Mouse (Mus musculus) cerebellum, adult 9-10 months (tissue): ENCODE measurements at regions not wholly inside any gene's neighbourhood (a gene's known extent, or its start where the extent isn't known, plus 50 kb on each side); places are given as distances from the start of the nearest gene placed in this dataset.

Source experiments
- DNase-seq: peaks from one replicate; pipeline ENCODE4 v3.0.0; 2022

DNA sequence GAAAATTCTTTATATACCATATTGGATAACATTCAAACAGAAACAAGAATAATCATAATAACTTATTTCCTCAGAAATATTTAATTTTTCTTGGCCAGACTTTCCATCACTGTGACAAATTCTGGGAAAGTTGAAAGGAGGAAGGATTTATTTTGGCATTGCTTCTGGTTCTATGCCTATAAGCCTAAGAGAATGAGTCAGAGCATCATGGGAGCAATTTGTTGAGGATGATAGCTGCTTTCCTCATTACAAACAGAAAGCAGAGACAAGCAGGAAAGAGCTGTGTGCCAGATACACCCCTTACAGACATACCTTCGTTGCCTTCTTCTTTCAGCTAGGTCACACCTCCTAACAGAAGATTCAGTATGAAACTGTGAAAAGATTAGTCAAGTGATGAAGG lies 115.3 kb downstream of the Rgs21 start:
- DNase-seq: no peak

DNA sequence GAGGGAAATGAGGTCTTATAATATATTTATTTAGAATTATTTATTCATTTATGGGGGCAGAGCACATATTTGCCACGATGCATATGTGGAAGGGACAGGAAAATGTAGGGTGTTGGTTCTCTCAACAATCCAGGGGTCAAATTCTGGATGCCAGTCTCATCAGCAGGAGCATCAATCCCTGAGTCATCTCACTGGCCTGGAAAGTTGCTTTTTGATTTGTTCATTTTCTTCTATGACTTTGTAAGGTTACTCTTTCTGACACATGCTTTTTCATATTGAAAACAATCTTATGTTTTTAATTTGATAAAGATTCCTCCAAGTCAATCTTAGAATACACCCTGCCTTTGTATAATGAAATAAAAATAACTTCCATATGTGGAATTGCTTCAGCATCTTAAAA lies 115.7 kb downstream of the Rgs21 start:
- DNase-seq: no peak

DNA sequence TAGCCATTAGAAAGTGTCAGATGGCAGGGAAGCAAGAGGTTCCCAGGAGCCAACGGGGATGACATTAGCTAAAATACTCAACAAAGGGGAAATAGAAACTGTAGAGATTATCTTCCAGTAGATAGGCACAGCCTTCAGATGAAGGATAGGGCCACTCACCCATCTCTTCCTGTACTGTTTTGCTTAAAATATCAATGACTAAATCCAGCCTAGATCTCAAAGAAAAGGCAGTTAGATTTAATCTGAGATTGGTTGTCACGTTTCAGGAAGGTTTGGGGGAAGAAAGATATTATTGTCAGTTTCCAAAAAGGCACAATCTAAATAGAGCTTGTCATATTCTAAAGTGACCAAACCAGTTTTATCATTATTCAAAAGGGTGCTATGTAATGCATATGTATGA lies 130.8 kb downstream of the Rgs21 start:
- no peak for DNase-seq

DNA sequence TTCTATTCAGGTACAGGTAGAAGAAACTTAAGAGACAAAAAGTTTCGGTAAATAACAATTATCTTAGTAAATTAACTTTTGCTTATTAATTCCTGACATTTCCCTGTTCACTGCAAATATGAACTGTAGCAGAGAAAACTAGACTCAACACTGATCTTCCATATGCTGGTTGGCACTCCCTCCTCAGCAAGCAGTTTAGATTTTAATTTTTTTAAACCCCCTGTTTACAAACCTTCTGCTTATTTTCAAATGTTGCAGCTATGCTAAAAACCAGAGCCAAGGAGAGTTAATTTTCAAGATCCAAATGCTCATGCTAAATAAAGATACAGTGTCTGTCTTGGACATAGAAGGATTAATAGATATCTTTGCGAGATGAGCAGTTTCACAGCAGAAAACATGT lies 134.7 kb downstream of the Rgs21 start:
- no peak for DNase-seq

DNA sequence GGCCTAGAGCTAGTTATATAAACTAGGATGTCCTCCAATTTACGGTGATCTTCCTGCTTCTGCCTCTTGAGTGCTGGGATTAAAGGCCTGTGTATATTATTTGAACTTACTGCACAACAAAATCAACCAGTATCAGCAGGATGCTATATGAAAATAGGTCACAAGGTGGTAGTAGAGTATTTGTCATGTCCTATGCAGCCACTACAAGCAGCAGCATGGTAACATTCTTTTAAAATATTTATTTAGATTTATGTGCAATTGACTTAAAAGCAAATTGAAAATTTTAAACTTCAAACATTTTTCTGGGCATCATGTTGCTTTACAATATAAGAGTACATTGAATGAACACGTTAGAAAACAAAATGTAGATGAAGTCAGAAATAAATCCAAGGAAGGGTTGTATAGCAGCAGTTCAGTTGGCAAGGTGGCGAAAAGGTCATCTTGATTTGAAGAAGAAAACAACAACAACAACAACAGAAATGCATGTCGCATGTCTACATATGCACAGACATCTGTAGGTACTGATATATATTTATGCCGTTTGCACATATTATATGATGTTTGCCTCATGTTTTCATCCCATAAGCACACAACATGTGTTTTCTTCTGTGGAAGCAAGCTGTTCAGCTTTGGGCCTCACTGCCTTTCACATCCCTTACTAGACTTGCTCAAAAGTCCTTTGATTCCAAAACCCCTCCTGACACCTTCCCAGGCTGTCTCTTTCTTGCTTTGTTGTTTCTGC lies 135.8 kb downstream of the Rgs21 start:
- DNase-seq: no peak

DNA sequence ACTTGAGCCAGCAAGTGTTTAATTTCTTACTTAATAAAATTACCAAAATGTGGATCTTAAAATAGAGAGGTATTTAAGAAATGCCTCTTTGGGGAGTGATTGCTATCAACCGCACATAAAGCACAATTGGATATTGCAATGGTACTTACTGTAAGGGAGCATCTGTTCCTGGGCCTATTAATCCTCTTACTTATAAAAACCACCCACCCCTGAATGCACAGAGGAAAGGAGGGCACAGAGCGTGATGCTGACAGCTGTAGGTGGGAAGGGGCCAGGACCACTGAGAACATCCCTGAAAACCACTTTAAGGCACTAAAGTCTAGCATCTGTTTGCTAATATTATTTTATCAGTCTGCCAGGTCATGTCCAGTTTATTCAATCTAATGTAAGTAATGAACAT lies 146.1 kb downstream of the Rgs21 start:
- DNase-seq: no peak

DNA sequence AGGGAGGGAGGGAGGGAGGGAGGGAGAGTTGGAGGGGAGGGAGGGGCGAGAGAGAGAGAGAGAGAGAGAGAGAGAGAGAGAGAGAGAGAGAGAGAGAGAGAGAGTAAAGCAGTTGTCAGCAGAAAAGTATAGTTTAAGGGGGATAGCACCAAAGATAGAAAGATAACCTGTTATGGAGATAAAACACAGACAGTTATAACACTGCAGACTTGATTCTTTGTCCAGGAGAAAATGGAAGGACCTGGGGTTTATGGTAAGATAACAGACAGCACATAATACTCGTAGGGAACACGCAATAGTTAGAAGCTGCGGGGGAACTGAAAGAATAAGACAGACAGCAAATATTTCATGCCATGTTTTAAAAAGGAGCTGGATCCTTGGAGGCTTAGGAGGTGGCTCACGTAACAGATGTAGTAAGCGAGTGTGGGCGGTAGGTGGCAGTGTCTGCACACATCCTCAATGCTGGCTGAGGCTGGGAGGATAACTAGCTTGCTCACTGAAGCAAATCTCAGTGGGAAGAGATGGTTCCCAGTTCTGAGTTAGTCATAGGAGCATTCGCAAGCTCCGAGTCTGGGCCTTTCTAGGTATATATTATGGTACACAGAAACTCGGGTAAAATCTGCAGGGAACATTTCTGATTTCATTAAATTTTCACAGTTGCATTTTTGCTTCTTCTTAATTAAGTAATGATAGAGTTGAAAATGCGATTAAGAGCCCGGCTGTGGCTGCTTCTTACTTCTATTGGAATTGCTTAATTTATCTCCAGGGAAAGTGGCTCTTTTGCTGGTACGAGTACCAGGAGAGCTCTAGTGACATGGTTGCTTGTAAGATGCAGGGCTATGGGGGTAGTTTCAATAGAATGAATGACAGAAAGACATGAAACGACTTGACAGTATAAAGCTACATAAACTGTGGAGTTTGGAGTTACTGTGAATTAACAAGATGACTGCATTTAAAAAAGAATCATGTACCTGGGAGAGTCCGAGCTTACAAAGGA lies 157.6 kb upstream of the Rgs1 start:
- peak; percentile 58 for DNase-seq

DNA sequence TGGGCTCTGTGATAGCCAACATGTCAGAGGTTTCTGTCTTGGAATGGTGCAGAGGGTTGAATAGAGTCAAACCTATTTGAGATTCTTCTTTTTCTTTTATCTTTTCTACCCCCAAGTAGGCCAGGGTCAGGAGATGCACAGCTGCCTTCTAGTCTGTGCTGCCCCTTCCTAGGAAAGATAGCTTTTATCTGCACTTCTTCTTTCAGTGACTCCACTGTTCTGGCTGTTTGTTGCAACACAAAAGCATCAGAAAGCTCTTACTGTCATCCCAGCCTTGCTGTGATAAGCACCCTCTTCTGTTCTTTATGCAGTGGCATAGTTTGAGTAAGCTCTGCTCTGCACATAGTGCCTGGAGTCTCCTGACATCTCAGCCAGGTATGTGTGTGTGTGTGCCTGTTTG lies 156.7 kb upstream of the Rgs1 start:
- no peak for DNase-seq

DNA sequence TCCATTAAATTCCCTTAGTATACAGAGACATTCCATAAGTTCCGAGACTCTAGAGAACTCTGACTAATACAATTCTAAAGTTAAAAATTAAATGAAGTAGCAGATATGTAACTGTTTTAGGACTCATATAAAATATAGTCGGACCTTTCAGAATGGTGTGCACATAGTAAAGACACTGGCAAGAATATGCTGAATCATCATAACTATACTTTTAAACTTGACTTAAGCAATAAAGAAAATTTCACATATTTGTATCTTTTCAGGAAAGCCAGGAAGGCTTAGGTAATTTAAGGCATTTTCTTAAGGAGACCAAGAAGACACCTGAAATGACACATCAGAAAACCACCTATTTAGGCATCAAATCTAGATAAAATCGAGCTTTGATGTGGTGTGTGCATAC lies 156.0 kb upstream of the Rgs1 start:
- no peak for DNase-seq

DNA sequence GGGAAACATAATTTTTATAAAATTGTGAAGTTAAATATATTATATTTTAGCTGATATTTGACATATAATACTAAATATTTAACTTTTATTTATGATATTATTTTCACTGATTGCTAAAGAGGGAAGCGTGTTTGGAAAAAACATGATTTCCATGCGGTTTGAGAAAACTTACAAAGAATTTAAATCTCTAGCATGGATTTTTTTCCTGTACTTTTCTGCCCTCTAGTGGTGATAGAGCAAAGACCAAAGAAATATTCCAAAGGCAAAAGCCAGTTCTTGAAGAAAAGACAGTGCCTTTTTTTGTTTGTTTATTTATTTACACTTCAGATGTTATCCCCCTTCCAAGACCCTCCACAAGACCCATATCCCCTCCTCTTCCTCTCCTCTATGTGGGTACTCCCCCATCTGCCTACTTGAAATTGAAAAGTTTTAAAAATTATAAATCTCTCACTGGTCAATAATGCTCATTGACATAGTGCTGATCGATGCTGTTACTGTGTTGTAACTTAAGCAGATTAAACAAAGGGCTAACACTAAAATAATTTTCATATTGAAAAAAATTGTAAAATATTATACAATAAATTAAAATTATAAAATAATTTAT lies 131.1 kb upstream of the Rgs1 start:
- peak; percentile 11 for DNase-seq

DNA sequence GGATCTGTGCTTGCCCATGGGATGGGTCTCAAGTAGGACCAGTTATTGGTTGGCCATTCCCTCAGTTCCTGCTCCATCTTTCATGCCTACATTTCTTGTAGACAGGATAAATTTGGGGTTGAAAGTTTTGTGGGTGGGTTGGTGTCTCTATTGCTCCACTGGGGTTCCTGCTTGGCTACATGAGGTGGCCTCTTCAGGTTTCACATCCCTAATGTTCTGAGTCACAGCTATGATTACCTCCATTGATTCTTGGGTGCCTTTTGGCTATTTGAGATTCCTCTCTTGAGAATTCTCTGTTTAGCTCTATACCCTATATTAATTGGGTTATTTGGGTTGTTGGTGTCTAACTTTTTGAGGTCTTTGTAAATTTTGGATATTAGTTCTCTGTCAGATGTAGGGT lies 125.1 kb upstream of the Rgs1 start:
- DNase-seq: no peak

DNA sequence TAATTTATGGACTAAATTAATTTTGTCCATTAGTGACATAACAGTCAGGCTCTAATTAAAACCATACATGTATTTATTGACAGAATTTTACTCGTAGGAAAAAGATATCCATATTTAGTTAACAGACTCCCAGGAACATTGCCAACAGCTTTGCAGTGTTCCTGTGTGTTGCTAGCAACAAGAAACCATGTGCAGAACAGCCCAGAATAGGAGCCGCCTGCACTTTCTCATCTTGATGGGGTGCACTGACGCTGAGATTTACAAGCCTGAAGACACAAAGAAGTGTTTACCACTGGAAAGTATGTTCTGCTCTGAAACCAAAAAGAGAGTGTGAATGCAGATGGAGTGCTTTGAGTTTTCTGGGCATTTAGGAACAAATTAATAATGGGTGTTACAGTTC lies 118.5 kb upstream of the Rgs1 start:
- no peak for DNase-seq

DNA sequence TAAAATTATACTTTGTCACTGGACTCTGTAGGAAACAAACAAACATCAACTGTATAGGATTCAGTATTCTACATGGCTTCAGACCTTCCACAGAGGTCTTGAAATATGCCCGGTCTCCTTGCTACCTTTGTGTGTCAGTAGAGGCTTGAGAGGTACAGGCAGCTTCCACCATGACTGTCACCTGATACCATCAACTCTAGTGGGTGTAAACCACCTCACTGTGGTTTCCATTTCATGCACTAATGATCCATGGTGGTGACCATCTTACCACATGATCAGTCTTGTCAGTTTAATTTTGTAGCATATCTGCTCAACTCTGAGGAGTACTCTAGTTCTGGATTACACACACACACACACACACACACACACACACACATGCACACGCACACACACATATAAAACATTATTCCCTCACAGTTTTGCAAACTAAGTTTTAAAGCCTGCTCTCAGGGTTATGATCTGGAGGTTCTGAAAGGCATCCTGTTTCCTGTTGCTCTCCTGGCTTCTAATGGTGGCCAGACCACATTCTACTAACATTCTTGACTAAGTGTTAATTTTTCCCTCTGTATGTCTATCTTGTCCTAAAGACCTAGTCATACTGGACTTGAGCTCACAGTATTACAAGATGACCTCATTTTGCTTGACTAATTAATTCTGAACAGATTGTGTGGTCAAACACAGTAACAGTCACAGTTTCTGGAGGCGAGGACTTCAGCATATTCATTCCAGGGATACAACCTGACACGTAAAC lies 106.7 kb upstream of the Rgs1 start:
- DNase-seq: no peak

DNA sequence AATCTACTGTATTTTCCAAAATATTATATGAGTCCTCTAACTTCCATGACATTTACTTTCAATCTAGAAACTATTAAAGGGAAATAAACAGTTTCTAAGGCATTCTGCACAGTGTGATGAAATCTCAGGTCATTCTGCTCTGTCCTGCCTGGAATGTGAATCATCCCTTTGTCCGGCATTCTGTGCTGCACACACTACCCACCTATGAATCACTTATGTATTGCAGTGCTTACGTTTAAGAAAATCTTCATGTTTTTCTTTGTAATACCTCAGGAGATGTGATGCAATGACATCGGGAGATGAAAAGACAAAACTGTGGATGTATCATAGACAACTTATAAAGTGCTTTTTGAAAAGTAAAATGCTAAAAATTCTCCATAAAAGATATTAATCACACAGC lies 106.0 kb upstream of the Rgs1 start:
- no peak for DNase-seq

DNA sequence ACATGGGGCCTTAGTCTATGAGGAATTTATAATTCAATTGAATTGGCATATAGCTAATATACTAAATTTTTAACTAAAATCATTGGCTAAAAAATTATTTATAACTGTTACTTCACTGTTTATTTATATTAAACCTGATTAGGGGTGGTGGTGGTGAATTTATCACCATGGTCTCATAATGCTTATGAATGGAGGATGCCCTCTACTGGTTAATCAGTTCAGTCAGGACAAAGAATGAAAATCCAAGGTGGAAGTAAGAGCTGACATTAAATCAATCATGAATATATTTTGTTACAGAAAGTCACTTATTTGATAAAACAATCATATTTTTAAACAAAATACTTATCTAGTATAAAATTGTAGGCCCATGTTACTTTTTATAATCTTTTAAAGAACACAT lies 104.3 kb upstream of the Rgs1 start:
- no peak for DNase-seq

DNA sequence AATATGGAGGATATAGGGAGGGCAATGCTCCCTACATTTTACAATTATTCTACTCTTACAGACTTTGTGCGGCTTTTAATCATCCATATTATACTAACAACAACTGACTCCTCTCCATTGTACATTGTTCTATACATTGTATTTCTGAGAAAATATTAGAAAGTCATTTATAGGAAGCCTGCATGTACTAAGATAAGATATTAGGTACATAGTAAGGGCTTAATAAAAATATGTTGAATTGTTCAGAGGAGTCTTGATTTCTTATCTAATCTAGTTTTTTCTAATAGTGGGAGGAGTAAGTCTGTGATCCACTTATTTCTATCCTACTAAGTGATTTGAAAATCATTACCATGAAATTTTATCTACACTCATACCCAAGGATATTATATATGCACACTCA lies 94.8 kb upstream of the Rgs1 start:
- DNase-seq: no peak

DNA sequence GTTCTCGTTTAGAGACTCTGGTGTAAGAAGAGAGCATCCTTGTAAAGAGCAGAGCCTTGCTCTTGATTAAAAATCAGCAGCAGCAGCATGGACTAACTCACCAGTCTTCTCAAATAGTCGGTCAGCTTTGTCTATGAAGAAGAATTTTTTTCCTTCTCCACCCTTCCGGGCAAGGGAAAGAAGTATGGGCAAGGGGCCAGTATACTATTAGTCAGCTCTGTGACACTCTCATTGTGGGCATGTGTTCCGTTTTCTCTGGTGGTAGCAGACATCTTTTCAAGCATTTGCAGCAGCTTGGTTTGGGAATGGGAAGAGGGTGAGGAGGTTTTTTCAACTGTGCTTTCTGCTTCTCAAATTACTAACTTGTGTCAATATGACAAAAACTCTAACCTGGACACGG lies 94.3 kb upstream of the Rgs1 start:
- no peak for DNase-seq

DNA sequence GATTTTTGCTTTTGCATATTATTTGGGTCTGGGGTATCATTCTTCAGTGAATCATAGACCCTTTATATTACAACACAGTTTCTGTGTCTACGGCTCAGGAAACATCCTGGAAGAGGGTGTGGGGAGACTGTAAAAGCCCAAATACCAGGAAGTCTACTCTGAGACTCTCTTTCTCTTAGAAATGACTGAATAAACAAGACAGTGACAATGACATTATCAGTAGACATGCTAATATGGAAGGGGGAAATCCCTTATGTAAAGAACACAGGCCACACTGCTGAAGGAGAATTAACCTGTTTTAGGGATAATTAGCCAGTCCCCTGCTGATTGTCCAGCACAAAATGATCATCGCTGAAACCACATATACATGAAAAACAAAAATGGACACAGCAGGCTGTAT lies 88.5 kb upstream of the Rgs1 start:
- no peak for DNase-seq

DNA sequence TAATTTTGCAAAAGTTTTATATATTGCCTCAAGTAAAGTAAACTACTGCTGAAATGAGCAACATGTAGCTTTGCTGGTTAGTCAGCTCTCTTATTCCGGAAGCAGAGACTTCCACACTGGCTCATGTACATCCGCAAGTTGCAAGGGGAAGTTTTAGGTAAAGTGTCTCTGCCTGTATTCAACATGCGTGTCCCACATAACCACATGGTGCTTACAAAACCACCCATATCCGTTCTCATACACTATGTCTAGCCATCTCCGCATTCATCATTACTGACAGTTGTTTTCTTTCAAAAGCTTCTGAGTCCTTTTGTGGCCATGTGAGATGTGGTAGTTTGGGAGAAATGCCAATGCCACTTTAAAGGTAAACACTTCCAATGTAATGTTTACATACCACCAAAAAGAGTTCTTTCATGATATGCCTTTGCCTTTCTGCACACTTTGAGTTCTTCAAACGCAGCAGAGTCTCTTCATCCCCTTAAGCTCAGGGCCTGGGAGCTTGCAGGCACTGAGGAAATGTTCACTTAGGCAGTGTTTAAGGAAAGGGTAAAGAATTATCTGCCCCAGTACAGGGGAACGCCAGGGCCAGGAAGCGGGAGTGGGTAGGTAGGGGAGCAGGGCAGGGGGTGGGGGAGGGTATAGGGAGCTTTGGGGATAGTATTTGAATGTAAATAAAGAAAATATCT lies 81.5 kb upstream of the Rgs1 start:
- no peak for DNase-seq

DNA sequence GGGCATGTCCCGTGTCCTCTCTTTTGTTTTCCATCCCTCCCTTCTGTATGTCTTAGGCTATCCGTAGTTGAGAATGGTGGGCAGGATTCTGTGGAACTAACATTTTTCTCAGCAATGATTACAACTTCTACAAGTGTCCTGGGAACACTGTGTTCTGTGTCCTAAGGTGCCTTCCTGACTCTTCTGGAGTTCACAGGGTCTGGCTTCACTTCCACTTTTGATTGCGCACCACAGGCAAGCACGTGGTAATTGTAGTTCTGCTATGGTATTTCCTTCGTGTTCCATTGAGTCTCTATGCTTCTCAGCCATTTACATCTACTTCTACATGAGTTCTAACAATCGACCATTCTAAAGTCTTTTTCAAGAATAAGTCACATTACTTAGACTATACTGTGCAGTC lies 70.4 kb upstream of the Rgs1 start:
- DNase-seq: no peak

DNA sequence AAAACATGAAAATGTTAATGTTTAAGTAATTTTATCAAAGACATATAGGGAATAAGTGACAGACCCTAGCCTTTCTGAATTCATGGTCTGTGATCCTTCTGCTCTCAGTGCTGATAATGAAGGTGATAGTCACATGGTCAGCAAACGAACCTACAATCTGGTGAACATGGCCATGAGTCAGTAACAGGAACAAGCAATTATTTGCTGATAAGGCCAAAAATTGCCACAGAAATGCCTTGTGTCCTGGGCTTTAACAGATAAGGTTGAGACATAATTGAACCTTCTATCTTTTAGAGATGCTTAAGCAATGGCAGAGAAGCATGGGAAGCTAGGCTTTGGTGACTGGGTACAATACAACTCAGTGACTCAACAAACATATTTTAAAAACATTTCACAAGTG lies 69.2 kb upstream of the Rgs1 start:
- no peak for DNase-seq

DNA sequence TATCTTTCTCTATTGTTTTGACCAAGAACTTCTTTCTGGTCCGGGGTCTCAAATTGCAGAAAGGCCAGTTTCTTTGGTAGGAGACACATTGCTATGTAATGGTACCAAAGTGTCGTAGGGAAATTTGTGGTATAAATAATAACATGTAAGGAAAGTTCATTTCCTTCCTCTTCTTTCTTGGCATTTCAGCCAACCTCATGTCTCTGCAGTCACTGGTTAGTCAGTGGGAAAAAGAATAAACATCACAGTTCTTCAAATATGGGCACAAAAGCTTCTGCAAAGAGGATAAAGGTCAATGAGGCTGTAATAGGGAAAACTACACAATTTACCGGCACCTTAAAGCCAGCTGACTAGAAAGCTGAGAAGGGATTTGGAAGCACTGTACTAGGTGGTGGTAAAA lies 68.5 kb upstream of the Rgs1 start:
- no peak for DNase-seq

DNA sequence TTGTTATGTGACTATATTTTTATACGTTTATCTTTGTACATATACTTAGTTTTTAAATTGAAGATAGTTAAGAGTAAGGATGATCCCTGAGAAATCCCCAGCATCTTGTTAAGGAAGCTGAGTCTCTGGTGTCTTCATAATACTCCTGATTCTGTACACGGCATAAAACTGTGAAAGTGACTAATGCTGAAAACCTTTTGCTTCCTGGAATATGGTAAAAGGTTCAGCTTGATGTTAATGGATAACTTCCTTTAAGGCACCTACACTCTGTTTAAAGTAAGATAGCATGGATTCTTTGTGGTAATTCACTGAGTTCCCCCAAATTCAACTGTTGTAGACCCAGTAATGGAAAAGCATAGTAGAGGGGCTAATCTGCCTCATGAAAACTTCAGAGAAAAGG lies 67.2 kb upstream of the Rgs1 start:
- DNase-seq: no peak
